Mouse (Mus musculus) megakaryocyte progenitor cell, adult 5-6 weeks (primary cell): ENCODE results near the gene Setd5. TPM values are rescaled to one million over a fixed set of nuclear protein-coding genes. Genes with fewer than 3 reads are reported as not detected.

Experiments used
- ATAC-seq: replicated peaks from 2 replicates; pipeline ENCODE4 v1.8.0; 2016; ENCODE audit warnings: mild to moderate bottlenecking, moderate TSS enrichment, inconsistent platforms; ENCODE audit not compliant: poor library complexity
- total RNA-seq, 2 experiments: library from RNA; stranded (forward) in 1 of 2; stranded (reverse) in 1 of 2; fragments of 157-497, 149-512 nt in 1 of 2; fragments of 200-1000 nt in 1 of 2; gene quantifications; 2 replicates each; pipeline versions ENCODE4 v1.2.3 to v1.2.4; 2015 to 2017

The Setd5 gene
- total RNA-seq, 2 experiments from 2014 or later: 48.3 to 127 TPM

GRCm38 (mm10) chr6:113052972-113053371 lies 24.2 kb upstream of the Setd5 start:
- ATAC-seq: no peak

- 0 out of 2 replicates have a peak, but pooled peaks have one; percentile 29 for ATAC-seq
These were observed 22.5 kb upstream of the Setd5 start for GRCm38 (mm10) chr6:113054552-113055107.

- peak; percentile 48; the same call in 1 of the 2 replicates for ATAC-seq
These were observed 16.1 kb upstream of the Setd5 start for GRCm38 (mm10) chr6:113060892-113061563.

GRCm38 (mm10) chr6:113062253-113062652 lies 14.9 kb upstream of the Setd5 start:
- no peak for ATAC-seq

- no peak for ATAC-seq
These were observed 13.8 kb upstream of the Setd5 start for GRCm38 (mm10) chr6:113063363-113063762.

- ATAC-seq: no peak
These were observed 12.0 kb upstream of the Setd5 start for GRCm38 (mm10) chr6:113065186-113065585.

- ATAC-seq: 0 out of 2 replicates have a peak, but pooled peaks have one; percentile 14
These were observed 8.0 kb upstream of the Setd5 start for GRCm38 (mm10) chr6:113069154-113069553.

GRCm38 (mm10) chr6:113075261-113075660 lies 1.9 kb upstream of the Setd5 start:
- no peak for ATAC-seq

- peak; percentile 53 for ATAC-seq
These were observed 1.0 kb upstream of the Setd5 start for GRCm38 (mm10) chr6:113076012-113076685.

- ATAC-seq: no peak
These were observed 435 bp downstream of the Setd5 start for GRCm38 (mm10) chr6:113077569-113078030.

GRCm38 (mm10) chr6:113078031-113078721 lies 1.0 kb downstream of the Setd5 start:
- no peak for ATAC-seq

GRCm38 (mm10) chr6:113079492-113079891 lies 2.3 kb downstream of the Setd5 start:
- no peak for ATAC-seq

GRCm38 (mm10) chr6:113082229-113082628 lies 5.1 kb downstream of the Setd5 start:
- ATAC-seq: no peak

GRCm38 (mm10) chr6:113084590-113084989 lies 7.4 kb downstream of the Setd5 start:
- ATAC-seq: no peak

- no peak for ATAC-seq
These were observed 16.0 kb downstream of the Setd5 start for GRCm38 (mm10) chr6:113093206-113093605.

- ATAC-seq: no peak
These were observed 18.4 kb downstream of the Setd5 start for GRCm38 (mm10) chr6:113095547-113095946.

GRCm38 (mm10) chr6:113097662-113098061 lies 20.5 kb downstream of the Setd5 start:
- ATAC-seq: no peak

GRCm38 (mm10) chr6:113099640-113100289 lies 22.6 kb downstream of the Setd5 start:
- peak; percentile 86 for ATAC-seq

GRCm38 (mm10) chr6:113102541-113102940 lies 25.4 kb downstream of the Setd5 start:
- ATAC-seq: no peak

- peak; percentile 88 for ATAC-seq
These were observed 26.6 kb downstream of the Setd5 start for GRCm38 (mm10) chr6:113103765-113104164.

GRCm38 (mm10) chr6:113109378-113109777 lies 32.2 kb downstream of the Setd5 start:
- ATAC-seq: no peak
